Mouse (Mus musculus) kidney, postnatal 0 days (tissue): ENCODE results near the gene Strn. TPM values are rescaled to one million over a fixed set of nuclear protein-coding genes. Genes with fewer than 3 reads are reported as not detected.
A peak's percentile ranks its signal among the peaks of the same experiment; 100 is the strongest.

ENCODE experiments used
- ATAC-seq: fragments of 200-750 bp; cut with Nextera tagmentation; replicated peaks from 2 replicates; pipeline ENCODE4 v1.8.0; 2017; ENCODE audit warnings: low read depth, moderate number of reproducible peaks, moderate TSS enrichment, moderate library complexity; ENCODE audit not compliant: low FRiP score
- DNase-seq: peaks from one replicate; pipeline ENCODE4 v3.0.0-alpha.2; 2016; ENCODE audit warnings: low spot score
- H3K27ac ChIP-seq: fragments of 300-500 bp; sonication (generic); 2 replicates; pipeline ENCODE4 v1.5.1; 2014; ENCODE audit warnings: mild to moderate bottlenecking
- H3K27me3 ChIP-seq: fragments of 300-500 bp; sonication (generic); 2 replicates; pipeline ENCODE4 v1.6.1; 2014; ENCODE audit warnings: low read length, mixed read lengths; ENCODE audit not compliant: insufficient read depth
- H3K36me3 ChIP-seq: fragments of 300-500 bp; sonication (generic); 2 replicates; pipeline ENCODE4 v1.6.1; 2014; ENCODE audit warnings: low read length, mixed read lengths; ENCODE audit not compliant: insufficient read depth
- H3K4me1 ChIP-seq: fragments of 300-500 bp; sonication (generic); replicated peaks from 2 replicates; pipeline ENCODE4 v1.6.1; 2014; ENCODE audit warnings: antibody characterized with exemption, low read length, mixed read lengths; ENCODE audit not compliant: insufficient read depth
- H3K4me2 ChIP-seq: fragments of 300-500 bp; sonication (generic); 2 replicates; pipeline ENCODE4 v1.6.1; 2014; ENCODE audit warnings: mild to moderate bottlenecking, low read length, moderate library complexity, mixed read lengths
- H3K4me3 ChIP-seq: fragments of 300-500 bp; sonication (generic); replicated peaks from 2 replicates; pipeline ENCODE4 v1.5.1; 2014; ENCODE audit warnings: low read depth, low read length
- H3K9ac ChIP-seq: fragments of 300-500 bp; sonication (generic); 2 replicates; pipeline ENCODE4 v1.6.1; 2014; ENCODE audit warnings: low read depth, low read length
- H3K9me3 ChIP-seq: fragments of 300-500 bp; sonication (generic); replicated peaks from 2 replicates; pipeline ENCODE4 v1.6.1; 2016; ENCODE audit warnings: low read length, inconsistent platforms, mixed read lengths
- CTCF ChIP-seq: IDR thresholded peaks from 2 replicates; pipeline ENCODE4 v1.5.1; 2016; ENCODE audit warnings: antibody characterized with exemption, low read depth, mild to moderate bottlenecking, moderate library complexity
- WGBS: fragments of 180-500 bp; shearing (Covaris S2); extraction: QIAGEN DNeasy Blood & Tissue Kit; methylation state at CpG from one replicate; pipeline ENCODE4 v1.1.7; 2014; 5-methylcytosine and 5-hydroxymethylcytosine counted together
- polyA plus RNA-seq: library from polyadenylated mRNA; unstranded; fragments of >200 nt; fragmentation: Nextera tagmentation; extraction: Ambion mirVana; gene quantifications from 2 replicates; pipeline ENCODE4 v1.2.1, GENCODE M21; 2015

Strn gene
- polyA plus RNA-seq, 1 experiment from 2014 or later = 3.5 TPM

GRCm38 (mm10) chr17:78766084-78766483 lies 29.1 kb upstream of the Strn start:
- Histone ChIP-seq H3K4me2 (no peak overlapping the region), H3K4me1 (no peaks in the 10 kb centered on the region), H3K27ac (no peak overlapping the region), H3K9ac (no peak overlapping the region), H3K9me3 (no peaks in the 10 kb centered on the region), H3K4me3 (no peak overlapping the region), H3K27me3 (no peaks in the 10 kb centered on the region), H3K36me3 (peaks cover 28% of the 10 kb centered on the region)
- no peak for TF ChIP-seq CTCF
- ATAC-seq (no peak), DNase-seq (no peak)
- WGBS = 80% methylated on average over 7 of the region's 7 CpGs

- Histone ChIP-seq H3K36me3 (peaks cover 25% of the 10 kb centered on the region; the same call in 1 of the 2 replicates), H3K27me3 (no peaks in the 10 kb centered on the region), H3K4me1 (no peaks in the 10 kb centered on the region), H3K9me3 (no peaks in the 10 kb centered on the region), H3K4me3 (no peak overlapping the region), H3K4me2 (no peak overlapping the region), H3K9ac (no peak overlapping the region), H3K27ac (no peak overlapping the region)
- DNase-seq = no peak
- 88% methylated on average over 5 of the region's 5 CpGs for WGBS
- no peak for TF ChIP-seq CTCF
- ATAC-seq = no peak
These were observed 26.3 kb upstream of the Strn start for GRCm38 (mm10) chr17:78763272-78763671.

GRCm38 (mm10) chr17:78752938-78753655 lies 16.1 kb upstream of the Strn start:
- H3K4me2 ChIP-seq = no peak overlapping the region; the same call in 1 of the 2 replicates

GRCm38 (mm10) chr17:78752064-78752463 lies 15.1 kb upstream of the Strn start:
- H3K36me3 ChIP-seq = peaks cover 9% of the 10 kb centered on the region; the same call in 1 of the 2 replicates
- H3K4me1 ChIP-seq = no peaks in the 10 kb centered on the region
- H3K27me3 ChIP-seq = no peaks in the 10 kb centered on the region
- no peak overlapping the region for H3K9ac ChIP-seq
- no peak overlapping the region for H3K4me2 ChIP-seq
- DNase-seq (no peak), ATAC-seq (no peak)
- no peaks in the 10 kb centered on the region for H3K9me3 ChIP-seq
- peak; percentile 17; the same call in 1 of the 2 replicates for TF ChIP-seq CTCF
- no peak overlapping the region for H3K27ac ChIP-seq
- 80% methylated on average over 10 of the region's 10 CpGs for WGBS
- H3K4me3 ChIP-seq = no peak overlapping the region

More at GRCm38 (mm10) chr17:78752938-78753655, 16.1 kb upstream of the Strn start:
- H3K9ac ChIP-seq = no peak overlapping the region
- WGBS = 50% methylated on average over 17 of the region's 17 CpGs
- no peaks in the 10 kb centered on the region for H3K4me1 ChIP-seq
- H3K27ac ChIP-seq = no peak overlapping the region
- no peaks in the 10 kb centered on the region for H3K9me3 ChIP-seq
- no peak overlapping the region for H3K4me3 ChIP-seq
- peaks cover 12% of the 10 kb centered on the region; the same call in 1 of the 2 replicates for H3K36me3 ChIP-seq
- TF ChIP-seq CTCF = no peak
- ATAC-seq (no peak), DNase-seq (no peak)
- no peaks in the 10 kb centered on the region for H3K27me3 ChIP-seq

- Histone ChIP-seq H3K9ac (no peak overlapping the region), H3K4me2 (no peak overlapping the region), H3K27ac (no peak overlapping the region), H3K4me1 (no peaks in the 10 kb centered on the region), H3K9me3 (no peaks in the 10 kb centered on the region), H3K4me3 (no peak overlapping the region), H3K36me3 (0 out of 2 replicates have a peak, but pooled peaks cover 4% of the 10 kb centered on the region), H3K27me3 (no peaks in the 10 kb centered on the region)
- DNase-seq = no peak
- 86% methylated on average over 9 of the region's 9 CpGs for WGBS
- ATAC-seq = no peak
- no peak for TF ChIP-seq CTCF
These were observed 11.4 kb upstream of the Strn start for GRCm38 (mm10) chr17:78748440-78748839.

- H3K36me3 ChIP-seq = no peaks in the 10 kb centered on the region
- no peaks in the 10 kb centered on the region for H3K9me3 ChIP-seq
- H3K4me1 ChIP-seq = 0 out of 2 replicates have a peak, but pooled peaks cover 4% of the 10 kb centered on the region
- no peak overlapping the region for H3K4me2 ChIP-seq
- H3K27me3 ChIP-seq = no peaks in the 10 kb centered on the region
- H3K27ac ChIP-seq = no peak overlapping the region
- no peak for ATAC-seq
- DNase-seq = no peak
- peak; percentile 52 for TF ChIP-seq CTCF
- no peak overlapping the region for H3K4me3 ChIP-seq
- 36% methylated on average over 1 of the region's 1 CpGs for WGBS
- H3K9ac ChIP-seq = no peak overlapping the region
These were observed 1.4 kb upstream of the Strn start for GRCm38 (mm10) chr17:78738416-78738815.
